Mouse (Mus musculus) kidney, adult 2 months (tissue): ENCODE results near the gene Crygf.
"Not testable (repeated sequence)": the region's sequence is repeated elsewhere in the genome, so short reads cannot be mapped to it uniquely, and the experiment has no call there.

Experiments
- CTCF ChIP-seq: fragments of 200-500 bp; conservative IDR thresholded peaks from 2 replicates; pipeline ENCODE4 v1.5.1; 2011; ENCODE audit warnings: low read depth, mild to moderate bottlenecking, control low read depth, low read length, moderate library complexity, mixed read lengths; ENCODE audit not compliant: insufficient read depth, insufficient read length
- POLR2A ChIP-seq: fragments of 200-500 bp; IDR thresholded peaks from one replicate; pipeline ENCODE4 v1.6.1; 2011; ENCODE audit warnings: low read depth, low read length, control low read depth

DNA sequence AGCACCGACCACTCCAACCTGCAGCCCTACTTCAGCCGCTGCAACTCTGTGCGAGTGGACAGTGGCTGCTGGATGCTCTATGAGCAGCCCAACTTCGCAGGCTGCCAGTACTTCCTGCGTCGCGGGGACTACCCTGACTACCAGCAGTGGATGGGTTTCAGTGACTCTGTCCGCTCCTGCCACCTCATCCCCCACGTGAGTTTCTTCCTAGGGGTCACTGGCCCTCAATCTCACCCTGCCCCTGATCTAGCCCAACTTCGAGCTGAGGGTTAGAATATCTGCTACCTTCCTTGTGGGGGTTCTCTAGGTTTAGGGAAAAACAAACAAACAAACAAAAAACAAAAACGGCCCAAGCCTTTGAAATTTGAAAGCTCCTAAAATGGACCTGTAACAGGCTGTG is 376 bp downstream of the Crygf start:
- not testable (repeated sequence) for TF ChIP-seq POLR2A, CTCF
